Mouse (Mus musculus): ENCODE results near the gene Ank2.

GRCm38 (mm10) chr3:127127611-127128010 lies 371.5 kb downstream of the Ank2 start:
- TF ChIP-seq CTCF (IDR thresholded peaks at IDR 0.05; ENCODE audit: extremely low read depth, insufficient read length, insufficient replicate concordance, low read depth, low read length) = no peak
- no peak for TF ChIP-seq POLR2A (IDR thresholded peaks at IDR 0.05; ENCODE audit: low read depth, low read length)

Data from small intestine, adult 2 months (tissue).